Mouse (Mus musculus) thymus, adult 2 months (tissue): ENCODE data around the gene Ntm. TPM values are rescaled to one million over a fixed set of nuclear protein-coding genes. Genes with fewer than 3 reads are reported as not detected.

Experiments
- DNase-seq: peaks from one replicate; pipeline ENCODE4 v3.0.0; 2021
- H3K27ac ChIP-seq: fragments of 200-500 bp; 2 replicates; pipeline ENCODE4 v1.5.1; 2012; ENCODE audit warnings: low read length, control low read depth; ENCODE audit not compliant: control insufficient read depth, insufficient read depth
- H3K27me3 ChIP-seq: fragments of 200-500 bp; 2 replicates; pipeline ENCODE4 v1.6.1; 2012; ENCODE audit warnings: mild to moderate bottlenecking, low read length, moderate library complexity, mixed read lengths; ENCODE audit not compliant: control insufficient read depth, insufficient read depth
- H3K36me3 ChIP-seq: fragments of 200-500 bp; 2 replicates; pipeline ENCODE4 v1.6.1; 2012; ENCODE audit warnings: mild to moderate bottlenecking, low read length, moderate library complexity; ENCODE audit not compliant: control insufficient read depth, insufficient read depth
- H3K4me1 ChIP-seq: fragments of 200-500 bp; replicated peaks from 2 replicates; pipeline ENCODE4 v1.6.1; 2012; ENCODE audit warnings: low read length; ENCODE audit not compliant: control insufficient read depth, insufficient read depth
- H3K4me3 ChIP-seq: fragments of 200-500 bp; 2 replicates; pipeline ENCODE4 v1.5.1; 2012; ENCODE audit warnings: mild to moderate bottlenecking, low read length, control low read depth, moderate library complexity; ENCODE audit not compliant: control insufficient read depth, insufficient read depth
- CTCF ChIP-seq: fragments of 200-500 bp; IDR thresholded peaks from 2 replicates; pipeline ENCODE4 v1.5.1; 2012; ENCODE audit warnings: mild to moderate bottlenecking, control low read depth, low read length, moderate library complexity, borderline replicate concordance; ENCODE audit not compliant: control insufficient read depth, poor library complexity, insufficient read depth; ENCODE audit errors: extremely low read depth
- POLR2A ChIP-seq: fragments of 200-500 bp; IDR thresholded peaks from 2 replicates; pipeline ENCODE4 v1.6.1; 2012; ENCODE audit warnings: mild to moderate bottlenecking, low read length, control low read depth, moderate library complexity; ENCODE audit not compliant: control insufficient read depth, poor library complexity, insufficient read depth; ENCODE audit errors: extremely low read depth
- WGBS: fragments of 180-500 bp; shearing (Covaris S2); methylation state at CpG from one replicate; pipeline ENCODE4 v1.1.7; 2018; 5-methylcytosine and 5-hydroxymethylcytosine counted together
- polyA plus RNA-seq: library from polyadenylated mRNA; depleted of rRNA; stranded (reverse); fragments of >200 nt; gene quantifications from 2 replicates; pipeline ENCODE4 v1.2.3, GENCODE M21; 2012

Gene Ntm
- polyA plus RNA-seq, 1 experiment, result 0.19 TPM

- Histone ChIP-seq H3K27ac (no peak overlapping the region), H3K4me3 (no peak overlapping the region), H3K36me3 (no peaks in the 10 kb centered on the region), H3K27me3 (no peaks in the 10 kb centered on the region), H3K4me1 (no peaks in the 10 kb centered on the region)
- TF ChIP-seq POLR2A, result no peak
- TF ChIP-seq CTCF, result no peak
- WGBS, result 88% methylated on average over 8 of the region's 8 CpGs
- no peak for DNase-seq
Measured at GRCm38 (mm10) chr9:29761952-29762586, 200.9 kb downstream of the Ntm start.

GRCm38 (mm10) chr9:29761511-29761910 is 201.4 kb downstream of the Ntm start:
- no peaks in the 10 kb centered on the region for H3K4me1 ChIP-seq
- DNase-seq, result no peak
- no peaks in the 10 kb centered on the region for H3K36me3 ChIP-seq
- WGBS, result 91% methylated on average over 5 of the region's 5 CpGs
- TF ChIP-seq CTCF (no peak), POLR2A (no peak)
- H3K27ac ChIP-seq, result no peak overlapping the region
- no peak overlapping the region for H3K4me3 ChIP-seq
- no peaks in the 10 kb centered on the region for H3K27me3 ChIP-seq

- Histone ChIP-seq H3K27me3 (no peaks in the 10 kb centered on the region), H3K4me3 (no peak overlapping the region), H3K4me1 (no peaks in the 10 kb centered on the region), H3K36me3 (no peaks in the 10 kb centered on the region), H3K27ac (no peak overlapping the region)
- no peak for TF ChIP-seq POLR2A
- TF ChIP-seq CTCF, result no peak
- no peak for DNase-seq
- WGBS, result 44% methylated on average over 3 of the region's 3 CpGs
Measured at GRCm38 (mm10) chr9:29759940-29760339, 203.0 kb downstream of the Ntm start.

GRCm38 (mm10) chr9:29759060-29759459 is 203.9 kb downstream of the Ntm start:
- Histone ChIP-seq H3K27me3 (no peaks in the 10 kb centered on the region), H3K27ac (no peak overlapping the region), H3K36me3 (no peaks in the 10 kb centered on the region), H3K4me3 (no peak overlapping the region), H3K4me1 (no peaks in the 10 kb centered on the region)
- TF ChIP-seq CTCF, result no peak
- no peak for TF ChIP-seq POLR2A
- DNase-seq, result no peak
- WGBS, result 88% methylated on average over 2 of the region's 2 CpGs

- TF ChIP-seq CTCF (no peak), POLR2A (no peak)
- no peak overlapping the region for H3K4me3 ChIP-seq
- H3K4me1 ChIP-seq, result no peaks in the 10 kb centered on the region
- H3K36me3 ChIP-seq, result no peaks in the 10 kb centered on the region
- no peak overlapping the region for H3K27ac ChIP-seq
- no peak for DNase-seq
- no peaks in the 10 kb centered on the region for H3K27me3 ChIP-seq
Measured at GRCm38 (mm10) chr9:29754374-29754773, 208.6 kb downstream of the Ntm start.

GRCm38 (mm10) chr9:29751396-29751795 is 211.5 kb downstream of the Ntm start:
- no peaks in the 10 kb centered on the region for H3K36me3 ChIP-seq
- no peak overlapping the region for H3K27ac ChIP-seq
- TF ChIP-seq POLR2A, result no peak
- no peak for TF ChIP-seq CTCF
- H3K4me1 ChIP-seq, result no peaks in the 10 kb centered on the region
- DNase-seq, result no peak
- H3K27me3 ChIP-seq, result no peaks in the 10 kb centered on the region
- no peak overlapping the region for H3K4me3 ChIP-seq
- WGBS, result 67% methylated on average over 1 of the region's 1 CpGs
